Mouse (Mus musculus) ES-Bruce4 (cell line): Measurements from ENCODE around the gene Zfp951. TPM values are rescaled to one million over a fixed set of nuclear protein-coding genes. Genes with fewer than 3 reads are reported as not detected.
"Not testable (repeated sequence)": the region's sequence is repeated elsewhere in the genome, so short reads cannot be mapped to it uniquely, and the experiment has no call there.

Source experiments
- H3K27ac ChIP-seq: 2 replicates; pipeline ENCODE4 v1.5.1; 2012; ENCODE audit warnings: low read length, inconsistent platforms; ENCODE audit not compliant: insufficient read depth
- H3K27me3 ChIP-seq: 2 replicates; pipeline ENCODE4 v1.6.1; 2012; ENCODE audit warnings: mild to moderate bottlenecking, low read length, inconsistent platforms; ENCODE audit not compliant: control insufficient read depth, poor library complexity, insufficient read depth, severe bottlenecking
- H3K36me3 ChIP-seq: 2 replicates; pipeline ENCODE4 v1.6.1; 2012; ENCODE audit warnings: inconsistent platforms, mild to moderate bottlenecking, low read length, moderate library complexity; ENCODE audit not compliant: control insufficient read depth, poor library complexity, insufficient read depth, severe bottlenecking
- H3K4me1 ChIP-seq: one replicate; pipeline ENCODE4 v1.8.1; 2011; ENCODE audit warnings: low read length; ENCODE audit not compliant: control insufficient read depth, insufficient read depth
- H3K4me3 ChIP-seq: 2 replicates; pipeline ENCODE4 v1.5.1; 2011; ENCODE audit warnings: low read depth, mild to moderate bottlenecking, low read length
- H3K9ac ChIP-seq: 2 replicates; pipeline ENCODE4 v1.6.1; 2012; ENCODE audit warnings: low read depth, mild to moderate bottlenecking, inconsistent platforms; ENCODE audit not compliant: poor library complexity, severe bottlenecking
- H3K9me3 ChIP-seq: replicated peaks from 2 replicates; pipeline ENCODE4 v1.6.1; 2012; ENCODE audit warnings: mild to moderate bottlenecking, low read length, inconsistent platforms; ENCODE audit not compliant: control insufficient read depth, poor library complexity, insufficient read depth, severe bottlenecking
- CTCF ChIP-seq: IDR thresholded peaks from one replicate; pipeline ENCODE4 v1.8.1; 2011; ENCODE audit warnings: low read depth, low read length
- EP300 ChIP-seq: IDR thresholded peaks from 2 replicates; pipeline ENCODE4 v1.6.1; 2011; ENCODE audit warnings: low read depth, low read length; ENCODE audit not compliant: insufficient read depth
- POLR2A ChIP-seq: IDR thresholded peaks from one replicate; pipeline ENCODE4 v1.8.1; 2011; ENCODE audit warnings: low read length; ENCODE audit not compliant: insufficient read depth
- polyA plus RNA-seq: library from polyadenylated mRNA; stranded (reverse); fragments of >200 nt; gene quantifications from 2 replicates; pipeline ENCODE4 v1.2.4, GENCODE M21; 2011; ENCODE audit warnings: low read depth; ENCODE audit not compliant: missing spikeins, insufficient read depth, insufficient read length

Gene Zfp951
- 13.6 and 16.6 TPM in 2 replicates for polyA plus RNA-seq

DNA sequence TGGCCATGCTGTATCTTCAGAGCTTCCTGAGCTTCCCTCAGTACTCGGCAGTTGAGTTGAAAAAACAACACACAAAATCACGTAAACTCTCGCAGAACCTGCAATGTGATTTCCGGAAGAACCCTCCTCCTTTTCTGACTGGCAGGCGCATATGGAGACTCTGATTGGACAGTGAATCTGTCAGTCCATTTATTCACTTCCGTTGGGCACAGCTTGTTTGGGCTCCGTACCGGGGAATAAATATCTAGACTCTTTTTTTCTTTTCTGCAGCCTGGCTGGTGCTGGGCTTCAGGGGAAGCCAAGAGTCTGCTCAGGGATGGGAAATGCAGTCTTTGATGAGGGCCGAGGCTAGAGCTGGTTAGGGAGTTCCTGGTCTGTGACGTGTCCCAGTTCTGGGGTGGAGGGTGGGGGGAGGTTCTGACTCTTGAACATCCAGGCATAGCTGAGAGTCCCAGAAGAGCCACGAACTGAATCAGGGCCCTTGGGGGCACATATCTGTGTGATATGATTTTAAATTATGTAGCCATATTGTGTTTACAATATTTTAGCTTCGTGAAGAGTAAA, at the start of gene Zfp951:
Zfp951 (minus strand) TSS at position 109 of the 564 bp plus-strand sequence.
- H3K27me3 ChIP-seq, H3K4me1 ChIP-seq, H3K36me3 ChIP-seq: not testable (repeated sequence)
- Histone ChIP-seq H3K9ac (peak within 1 kb of the TSS; percentile 40; the same call in 1 of the 2 replicates), H3K9me3 (peaks cover 15% of the 10 kb centered on the region), H3K27ac (peak within 1 kb of the TSS; percentile 63), H3K4me3 (peak within 1 kb of the TSS; percentile 74)

DNA sequence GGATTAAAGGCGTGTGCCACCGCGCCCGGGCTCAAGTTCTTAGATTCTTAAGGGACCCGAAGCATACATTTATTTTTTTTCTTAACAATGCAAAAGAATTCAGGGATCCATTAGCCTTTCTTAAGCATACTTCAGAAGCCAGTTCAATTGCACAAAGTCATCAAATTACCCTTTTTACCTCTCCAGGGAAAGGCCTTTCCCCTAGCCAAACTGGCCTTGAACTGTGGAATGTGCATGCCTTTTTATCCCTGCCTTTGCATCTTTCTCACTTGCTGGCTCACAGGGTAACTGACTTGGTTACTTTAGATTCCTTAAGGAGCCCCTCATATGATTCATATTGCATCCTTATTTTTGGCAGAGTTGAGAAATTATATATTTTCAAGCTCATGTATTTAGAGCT, 46.7 kb upstream of the Zfp951 start:
- not testable (repeated sequence) for H3K9ac ChIP-seq, H3K27me3 ChIP-seq, H3K9me3 ChIP-seq

DNA sequence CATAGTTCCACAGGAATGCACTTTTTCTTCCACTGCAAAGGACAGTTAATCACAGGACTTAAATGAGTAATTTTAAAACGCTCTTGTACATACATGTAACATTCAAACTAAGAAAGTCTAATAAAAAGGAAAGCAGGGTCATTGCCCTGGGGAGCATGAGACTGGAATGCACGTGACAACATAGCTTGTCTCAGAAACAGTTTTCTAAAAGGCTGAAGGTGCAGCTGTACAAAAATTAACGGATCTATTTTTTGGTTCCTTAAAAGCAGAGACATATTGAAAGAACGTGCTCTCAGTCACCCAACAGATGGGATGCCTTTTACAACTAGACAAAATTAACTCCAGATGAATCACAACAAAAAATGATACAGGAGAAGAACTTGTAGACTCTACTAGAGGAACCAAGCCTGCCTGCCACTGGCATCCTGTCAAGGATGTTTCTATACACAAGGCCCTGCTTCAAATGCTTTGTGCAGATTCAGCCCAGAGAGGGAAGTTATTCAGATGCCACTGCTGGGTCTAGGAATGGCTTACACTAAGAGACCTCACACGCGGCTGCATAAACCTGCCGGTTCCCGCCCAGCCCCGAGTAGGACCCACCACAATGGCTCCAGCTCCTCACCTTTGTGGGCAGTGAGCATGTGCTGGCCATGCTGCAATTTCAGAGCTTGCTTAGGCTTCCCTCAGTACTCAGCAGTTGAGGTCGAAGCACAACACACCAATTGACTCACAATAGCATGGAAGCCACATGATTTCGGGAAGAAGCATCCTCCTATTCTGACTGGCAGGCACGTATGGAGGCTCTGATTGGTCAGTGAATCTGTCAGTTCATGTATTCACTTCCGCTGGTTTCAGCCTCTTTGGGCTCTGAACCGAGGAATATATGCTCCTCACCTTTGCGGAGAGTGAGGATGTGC, 567 bp downstream of the Zfp951 start:
- H3K36me3 ChIP-seq, H3K4me1 ChIP-seq, H3K27me3 ChIP-seq: not testable (repeated sequence)
- peak overlapping the region; percentile 65 for H3K4me3 ChIP-seq
- H3K9me3 ChIP-seq, result peaks cover 22% of the 10 kb centered on the region
- 0 out of 2 replicates have a peak overlapping the region, but pooled peaks have one; percentile 40 for H3K9ac ChIP-seq
- H3K27ac ChIP-seq, result peak overlapping the region; percentile 63

More for the DNA sequence above, 46.7 kb upstream of the Zfp951 start:
- H3K4me1 ChIP-seq, H3K4me3 ChIP-seq, H3K36me3 ChIP-seq, H3K27ac ChIP-seq: not testable (repeated sequence)

DNA sequence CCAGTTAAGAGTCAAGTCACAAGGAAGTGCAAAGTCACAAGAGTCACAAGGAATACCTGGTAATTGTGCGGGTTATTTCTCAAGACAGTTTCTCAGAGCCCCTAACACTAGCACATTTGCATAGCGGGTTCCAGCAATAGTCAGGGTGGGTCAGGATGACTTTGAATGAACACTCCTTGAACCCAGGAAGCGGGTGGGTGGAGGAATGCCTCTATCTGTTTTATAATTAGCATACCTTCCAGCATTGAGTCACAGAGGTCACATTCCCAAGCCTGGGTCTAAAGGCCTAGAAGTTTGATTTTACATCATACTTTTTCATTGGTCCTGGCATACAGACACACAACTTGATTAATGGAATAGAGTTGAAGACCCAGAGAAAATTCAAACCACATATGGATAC, 5.3 kb downstream of the Zfp951 start:
- H3K27me3 ChIP-seq, H3K4me3 ChIP-seq, H3K4me1 ChIP-seq, H3K27ac ChIP-seq, H3K36me3 ChIP-seq, H3K9ac ChIP-seq: not testable (repeated sequence)
- peaks cover 37% of the 10 kb centered on the region for H3K9me3 ChIP-seq

DNA sequence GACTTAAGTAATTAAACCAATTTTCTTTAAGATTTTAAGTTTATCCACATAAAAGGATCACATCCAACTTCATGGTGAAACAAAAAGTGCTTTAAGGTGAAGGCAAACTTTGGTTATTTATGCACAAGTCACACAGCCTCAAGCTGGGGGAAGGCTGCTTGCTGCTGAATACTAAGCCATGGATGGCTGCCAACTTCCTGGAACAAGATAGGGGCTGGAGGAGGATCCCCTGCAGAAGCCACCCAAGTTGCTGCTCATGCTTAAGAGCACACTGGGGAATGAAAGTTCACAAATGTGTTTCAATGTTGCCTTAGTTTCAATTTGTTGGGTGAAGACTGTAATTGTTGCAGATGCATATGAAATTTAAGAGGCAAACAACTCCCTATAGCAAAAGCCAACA, 26.5 kb downstream of the Zfp951 start:
- H3K4me1 ChIP-seq, result peaks cover 2% of the 10 kb centered on the region
- no peak overlapping the region for H3K4me3 ChIP-seq
- no peaks in the 10 kb centered on the region for H3K27me3 ChIP-seq
- H3K9me3 ChIP-seq, result peaks cover 14% of the 10 kb centered on the region
- no peak overlapping the region for H3K9ac ChIP-seq
- peak overlapping the region; percentile 28; the same call in 1 of the 2 replicates for H3K27ac ChIP-seq
- H3K36me3 ChIP-seq, result no peaks in the 10 kb centered on the region; the same call in 1 of the 2 replicates
- TF ChIP-seq CTCF (no peak), EP300 (no peak), POLR2A (no peak)

DNA sequence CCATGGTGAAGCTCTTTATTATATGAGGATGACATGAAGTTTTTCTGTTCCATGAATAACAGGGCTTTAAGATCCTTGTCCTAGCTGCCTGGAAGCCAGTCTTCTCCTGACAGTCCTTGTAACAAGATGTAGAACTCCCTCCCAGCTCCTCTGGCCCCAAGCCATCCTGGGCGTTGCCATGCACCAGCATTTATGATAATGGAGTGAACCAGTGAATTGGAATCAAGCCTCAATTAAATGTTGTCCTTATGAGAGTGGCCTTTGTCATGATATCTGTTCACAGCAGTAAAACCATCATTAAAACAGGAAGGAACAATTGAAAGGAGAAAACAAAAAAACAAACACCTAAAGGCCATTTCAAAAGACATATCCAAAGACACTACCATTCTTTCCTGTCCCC, 30.3 kb downstream of the Zfp951 start:
- TF ChIP-seq EP300 (no peak), POLR2A (no peak), CTCF (no peak)
- Histone ChIP-seq H3K4me1 (peaks cover 2% of the 10 kb centered on the region), H3K27me3 (no peaks in the 10 kb centered on the region), H3K4me3 (no peak overlapping the region), H3K9ac (no peak overlapping the region), H3K36me3 (peaks cover 3% of the 10 kb centered on the region; the same call in 1 of the 2 replicates), H3K9me3 (peaks cover 48% of the 10 kb centered on the region), H3K27ac (no peak overlapping the region)

DNA sequence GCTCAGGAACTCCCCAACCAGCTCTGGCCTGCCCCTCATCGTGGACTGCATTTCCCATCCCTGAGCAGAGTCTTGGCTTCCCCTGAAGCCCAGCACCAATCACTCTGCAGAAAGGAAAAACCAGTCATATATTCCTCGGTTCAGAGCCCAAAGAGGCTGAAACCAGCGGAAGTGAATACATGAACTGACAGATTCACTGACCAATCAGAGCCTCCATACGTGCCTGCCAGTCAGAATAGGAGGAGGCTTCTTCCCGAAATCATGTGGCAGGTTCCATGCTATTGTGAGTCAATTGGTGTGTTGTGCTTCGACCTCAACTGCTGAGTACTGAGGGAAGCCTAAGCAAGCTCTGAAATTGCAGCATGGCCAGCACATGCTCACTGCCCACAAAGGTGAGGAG, 89.7 kb downstream of the Zfp951 start:
- H3K4me3 ChIP-seq, H3K4me1 ChIP-seq, H3K9ac ChIP-seq, H3K27ac ChIP-seq, H3K27me3 ChIP-seq, H3K9me3 ChIP-seq, H3K36me3 ChIP-seq: not testable (repeated sequence)
